Mouse (Mus musculus): Measurements from ENCODE around the gene Sco1. TPM values are rescaled to one million over a fixed set of nuclear protein-coding genes. Genes with fewer than 3 reads are reported as not detected.

The Sco1 gene
- polyA plus RNA-seq, 1 experiment = 1.8 TPM

- TF ChIP-seq CTCF (IDR thresholded peaks at IDR 0.05; ENCODE audit: control insufficient read depth, insufficient read depth, insufficient replicate concordance, low read depth, low read length) = no peak
- TF ChIP-seq POLR2A (IDR thresholded peaks at IDR 0.05; ENCODE audit: control insufficient read depth, low read depth, low read length) = no peak
- peaks cover 2% of the 10 kb centered on the region for H3K36me3 ChIP-seq (ENCODE audit: control insufficient read depth, insufficient read depth, low read length)
Observed at GRCm38 (mm10) chr11:67061311-67061710, 8.8 kb downstream of the Sco1 start.

GRCm38 (mm10) chr11:67062726-67063125 is 10.3 kb downstream of the Sco1 start:
- Histone ChIP-seq H3K36me3 (ENCODE audit: control insufficient read depth, insufficient read depth, low read length) (peaks cover 2% of the 10 kb centered on the region), H3K27me3 (ENCODE audit: control insufficient read depth, insufficient read depth, low read length) (no peaks in the 10 kb centered on the region), H3K27ac (ENCODE audit: control insufficient read depth, insufficient read depth, low read depth, low read length) (no peak overlapping the region), H3K4me3 (ENCODE audit: control insufficient read depth, low read depth, low read length) (no peak overlapping the region), H3K4me1 (ENCODE audit: control insufficient read depth, insufficient read depth, low read length) (no peaks in the 10 kb centered on the region)
- TF ChIP-seq POLR2A (IDR thresholded peaks at IDR 0.05; ENCODE audit: control insufficient read depth, low read depth, low read length) = no peak
- TF ChIP-seq CTCF (IDR thresholded peaks at IDR 0.05; ENCODE audit: control insufficient read depth, insufficient read depth, insufficient replicate concordance, low read depth, low read length) = no peak

More at GRCm38 (mm10) chr11:67061311-67061710, 8.8 kb downstream of the Sco1 start:
- Histone ChIP-seq H3K27ac (ENCODE audit: control insufficient read depth, insufficient read depth, low read depth, low read length) (no peak overlapping the region), H3K4me3 (ENCODE audit: control insufficient read depth, low read depth, low read length) (no peak overlapping the region), H3K4me1 (ENCODE audit: control insufficient read depth, insufficient read depth, low read length) (no peaks in the 10 kb centered on the region), H3K27me3 (ENCODE audit: control insufficient read depth, insufficient read depth, low read length) (no peaks in the 10 kb centered on the region)

- no peaks in the 10 kb centered on the region for H3K36me3 ChIP-seq (ENCODE audit: control insufficient read depth, insufficient read depth, low read length)
Observed at GRCm38 (mm10) chr11:67067741-67068140, 15.3 kb downstream of the Sco1 start.

DNA sequence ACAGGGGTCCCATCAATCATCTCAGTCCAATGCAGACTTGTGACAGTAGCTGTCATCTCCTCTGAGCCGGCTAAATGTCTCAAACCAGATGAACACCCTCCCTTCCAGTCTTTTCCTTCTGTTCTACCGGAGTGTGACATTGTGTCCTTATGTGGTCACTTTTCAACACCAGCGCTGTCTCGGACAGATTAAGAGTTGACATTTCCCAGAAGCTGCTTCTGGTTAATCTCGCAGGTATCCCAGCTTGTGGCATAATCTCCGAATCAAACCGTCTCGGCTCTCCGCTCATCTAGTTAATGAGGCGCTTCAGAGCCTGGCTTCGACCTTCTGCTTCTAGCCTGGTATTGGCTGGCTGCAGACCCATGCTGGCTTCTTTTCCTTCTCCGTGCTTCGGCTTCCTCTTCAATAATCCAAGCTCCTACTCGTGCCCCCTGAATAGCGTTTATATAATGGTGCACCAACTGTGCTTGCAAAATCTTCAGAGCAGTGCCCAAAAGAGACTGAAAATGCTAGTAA is 20.2 kb downstream of the Sco1 start:
- H3K27ac ChIP-seq (ENCODE audit: control insufficient read depth, insufficient read depth, low read depth, low read length) = no peak overlapping the region
- no peaks in the 10 kb centered on the region for H3K36me3 ChIP-seq (ENCODE audit: control insufficient read depth, insufficient read depth, low read length)
- no peaks in the 10 kb centered on the region for H3K4me1 ChIP-seq (ENCODE audit: control insufficient read depth, insufficient read depth, low read length)
- no peak overlapping the region for H3K4me3 ChIP-seq (ENCODE audit: control insufficient read depth, low read depth, low read length)
- no peaks in the 10 kb centered on the region for H3K27me3 ChIP-seq (ENCODE audit: control insufficient read depth, insufficient read depth, low read length)
- TF ChIP-seq CTCF (IDR thresholded peaks at IDR 0.05; ENCODE audit: control insufficient read depth, insufficient read depth, insufficient replicate concordance, low read depth, low read length) (no peak), POLR2A (IDR thresholded peaks at IDR 0.05; ENCODE audit: control insufficient read depth, low read depth, low read length) (no peak)

More at GRCm38 (mm10) chr11:67067741-67068140, 15.3 kb downstream of the Sco1 start:
- TF ChIP-seq POLR2A (IDR thresholded peaks at IDR 0.05; ENCODE audit: control insufficient read depth, low read depth, low read length) = no peak
- TF ChIP-seq CTCF (IDR thresholded peaks at IDR 0.05; ENCODE audit: control insufficient read depth, insufficient read depth, insufficient replicate concordance, low read depth, low read length) = no peak
- no peaks in the 10 kb centered on the region for H3K4me1 ChIP-seq (ENCODE audit: control insufficient read depth, insufficient read depth, low read length)
- H3K4me3 ChIP-seq (ENCODE audit: control insufficient read depth, low read depth, low read length) = no peak overlapping the region
- no peaks in the 10 kb centered on the region for H3K27me3 ChIP-seq (ENCODE audit: control insufficient read depth, insufficient read depth, low read length)
- no peak overlapping the region for H3K27ac ChIP-seq (ENCODE audit: control insufficient read depth, insufficient read depth, low read depth, low read length)

GRCm38 (mm10) chr11:67075036-67075435 is 22.6 kb downstream of the Sco1 start:
- no peak overlapping the region for H3K4me3 ChIP-seq (ENCODE audit: control insufficient read depth, low read depth, low read length)
- H3K4me1 ChIP-seq (ENCODE audit: control insufficient read depth, insufficient read depth, low read length) = no peaks in the 10 kb centered on the region
- H3K27ac ChIP-seq (ENCODE audit: control insufficient read depth, insufficient read depth, low read depth, low read length) = no peak overlapping the region
- H3K36me3 ChIP-seq (ENCODE audit: control insufficient read depth, insufficient read depth, low read length) = no peaks in the 10 kb centered on the region
- no peaks in the 10 kb centered on the region for H3K27me3 ChIP-seq (ENCODE audit: control insufficient read depth, insufficient read depth, low read length)
- no peak for TF ChIP-seq CTCF (IDR thresholded peaks at IDR 0.05; ENCODE audit: control insufficient read depth, insufficient read depth, insufficient replicate concordance, low read depth, low read length)
- no peak for TF ChIP-seq POLR2A (IDR thresholded peaks at IDR 0.05; ENCODE audit: control insufficient read depth, low read depth, low read length)

GRCm38 (mm10) chr11:67076781-67077180 is 24.3 kb downstream of the Sco1 start:
- Histone ChIP-seq H3K4me3 (ENCODE audit: control insufficient read depth, low read depth, low read length) (no peak overlapping the region), H3K27me3 (ENCODE audit: control insufficient read depth, insufficient read depth, low read length) (no peaks in the 10 kb centered on the region; the same call in 1 of the 2 replicates), H3K27ac (ENCODE audit: control insufficient read depth, insufficient read depth, low read depth, low read length) (no peak overlapping the region), H3K4me1 (ENCODE audit: control insufficient read depth, insufficient read depth, low read length) (peaks cover 6% of the 10 kb centered on the region), H3K36me3 (ENCODE audit: control insufficient read depth, insufficient read depth, low read length) (no peaks in the 10 kb centered on the region)
- TF ChIP-seq CTCF (IDR thresholded peaks at IDR 0.05; ENCODE audit: control insufficient read depth, insufficient read depth, insufficient replicate concordance, low read depth, low read length) (no peak), POLR2A (IDR thresholded peaks at IDR 0.05; ENCODE audit: control insufficient read depth, low read depth, low read length) (no peak)

DNA sequence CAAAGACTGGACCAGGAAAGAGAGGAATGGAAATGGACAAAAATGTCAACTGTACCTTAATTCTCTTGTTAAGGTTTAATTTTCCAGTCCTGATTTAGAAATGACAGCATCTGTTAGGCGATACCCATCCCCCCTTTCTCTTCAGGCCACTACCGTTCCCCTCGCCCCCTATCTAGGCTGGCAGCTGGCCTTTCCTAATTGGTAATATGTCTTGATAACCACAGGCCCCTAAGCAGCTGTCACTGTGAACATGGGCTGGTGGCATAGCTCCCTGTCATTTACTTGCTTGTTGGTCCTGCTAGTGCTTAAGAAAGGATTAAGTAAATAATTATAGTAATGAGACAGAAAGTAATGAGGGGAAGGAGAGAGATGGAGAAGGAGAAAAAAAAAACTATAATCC is 25.0 kb downstream of the Sco1 start:
- Histone ChIP-seq H3K4me3 (ENCODE audit: control insufficient read depth, low read depth, low read length) (no peak overlapping the region), H3K27me3 (ENCODE audit: control insufficient read depth, insufficient read depth, low read length) (no peaks in the 10 kb centered on the region; the same call in 1 of the 2 replicates), H3K36me3 (ENCODE audit: control insufficient read depth, insufficient read depth, low read length) (no peaks in the 10 kb centered on the region), H3K27ac (ENCODE audit: control insufficient read depth, insufficient read depth, low read depth, low read length) (no peak overlapping the region), H3K4me1 (ENCODE audit: control insufficient read depth, insufficient read depth, low read length) (peaks cover 6% of the 10 kb centered on the region)
- no peak for TF ChIP-seq CTCF (IDR thresholded peaks at IDR 0.05; ENCODE audit: control insufficient read depth, insufficient read depth, insufficient replicate concordance, low read depth, low read length)
- TF ChIP-seq POLR2A (IDR thresholded peaks at IDR 0.05; ENCODE audit: control insufficient read depth, low read depth, low read length) = no peak
